Mouse (Mus musculus) G1E (cell line): Measurements from ENCODE around the gene Syne3.

Experiments used
- CTCF ChIP-seq: IDR thresholded peaks from 2 replicates; pipeline ENCODE4 v1.5.1; 2012; ENCODE audit warnings: low read depth, low read length, inconsistent platforms, mixed read lengths
- GATA1 ChIP-seq: IDR thresholded peaks from 2 replicates; pipeline ENCODE4 v1.6.1; 2012; ENCODE audit warnings: borderline replicate concordance, low read length, inconsistent platforms, mixed read lengths
- GATA2 ChIP-seq: IDR thresholded peaks from 2 replicates; pipeline ENCODE4 v1.6.1; 2012; ENCODE audit warnings: low read depth, low read length, inconsistent platforms, borderline replicate concordance
- POLR2AphosphoS5 ChIP-seq: IDR thresholded peaks from 2 replicates; pipeline ENCODE4 v1.6.1; 2012; ENCODE audit warnings: low read depth, low read length, inconsistent platforms; ENCODE audit not compliant: insufficient replicate concordance
- TAL1 ChIP-seq: conservative IDR thresholded peaks from 2 replicates; pipeline ENCODE4 v1.6.1; 2012; ENCODE audit warnings: low read depth, low read length, inconsistent platforms, mixed read lengths

GRCm38 (mm10) chr12:104987936-104988335 lies 21.7 kb downstream of the Syne3 start:
- no peak for TF ChIP-seq TAL1
- no peak for TF ChIP-seq CTCF
- no peak for TF ChIP-seq GATA2
- no peak for TF ChIP-seq GATA1
- no peak for TF ChIP-seq POLR2AphosphoS5
